Mouse (Mus musculus): ENCODE data around the gene Ncapd2. TPM values are rescaled to one million over a fixed set of nuclear protein-coding genes. Genes with fewer than 3 reads are reported as not detected.
A peak's percentile ranks its signal among the peaks of the same experiment; 100 is the strongest.

Gene Ncapd2
- 285 and 384 TPM in 2 replicates for total RNA-seq (2014; fragmentation: Nextera tagmentation)
- 186 and 262 TPM in 2 replicates for total RNA-seq (2017)

- peak; percentile 91 for ATAC-seq (replicated peaks; ENCODE audit: low FRiP score, low TSS enrichment, poor library complexity, severe bottlenecking)
Observed at GRCm38 (mm10) chr6:125191332-125192015, at the start of gene Ncapd2, which contains the start of gene Mrpl51. Ncapd2 (minus strand) TSS chr6:125191701. Mrpl51 (plus strand) TSS chr6:125191801.

GRCm38 (mm10) chr6:125240617-125241016, 49.1 kb upstream of the Ncapd2 start:
- ATAC-seq (replicated peaks; ENCODE audit: low FRiP score, low TSS enrichment, poor library complexity, severe bottlenecking) = no peak

- no peak for ATAC-seq (replicated peaks; ENCODE audit: low FRiP score, low TSS enrichment, poor library complexity, severe bottlenecking)
Observed at GRCm38 (mm10) chr6:125239547-125239946, 48.0 kb upstream of the Ncapd2 start.

- no peak for ATAC-seq (replicated peaks; ENCODE audit: low FRiP score, low TSS enrichment, poor library complexity, severe bottlenecking)
Observed at GRCm38 (mm10) chr6:125238396-125238795, 46.9 kb upstream of the Ncapd2 start.

- ATAC-seq (replicated peaks; ENCODE audit: low FRiP score, low TSS enrichment, poor library complexity, severe bottlenecking) = peak; percentile 21; the same call in 1 of the 2 replicates
Observed at GRCm38 (mm10) chr6:125237421-125237820, 45.9 kb upstream of the Ncapd2 start.

- ATAC-seq (replicated peaks; ENCODE audit: low FRiP score, low TSS enrichment, poor library complexity, severe bottlenecking) = no peak
Observed at GRCm38 (mm10) chr6:125236782-125237181, 45.3 kb upstream of the Ncapd2 start, which contains the start of gene Cd27. Cd27 (minus strand) TSS chr6:125237010.

GRCm38 (mm10) chr6:125236341-125236740, 44.8 kb upstream of the Ncapd2 start:
- no peak for ATAC-seq (replicated peaks; ENCODE audit: low FRiP score, low TSS enrichment, poor library complexity, severe bottlenecking)

- no peak for ATAC-seq (replicated peaks; ENCODE audit: low FRiP score, low TSS enrichment, poor library complexity, severe bottlenecking)
Observed at GRCm38 (mm10) chr6:125234520-125234828, 43.0 kb upstream of the Ncapd2 start.

- ATAC-seq (replicated peaks; ENCODE audit: low FRiP score, low TSS enrichment, poor library complexity, severe bottlenecking) = no peak
Observed at GRCm38 (mm10) chr6:125233816-125234519, 42.5 kb upstream of the Ncapd2 start.

GRCm38 (mm10) chr6:125232516-125232915, 41.0 kb upstream of the Ncapd2 start:
- ATAC-seq (replicated peaks; ENCODE audit: low FRiP score, low TSS enrichment, poor library complexity, severe bottlenecking) = peak; percentile 40

GRCm38 (mm10) chr6:125232045-125232437, 40.5 kb upstream of the Ncapd2 start:
- peak; percentile 27 for ATAC-seq (replicated peaks; ENCODE audit: low FRiP score, low TSS enrichment, poor library complexity, severe bottlenecking)

GRCm38 (mm10) chr6:125231117-125232044, 39.9 kb upstream of the Ncapd2 start, which contains the start of gene Tapbpl:
Tapbpl (minus strand) TSS chr6:125231860.
- ATAC-seq (replicated peaks; ENCODE audit: low FRiP score, low TSS enrichment, poor library complexity, severe bottlenecking) = peak; percentile 48

- no peak for ATAC-seq (replicated peaks; ENCODE audit: low FRiP score, low TSS enrichment, poor library complexity, severe bottlenecking)
Observed at GRCm38 (mm10) chr6:125230571-125230970, 39.1 kb upstream of the Ncapd2 start.

GRCm38 (mm10) chr6:125225518-125226115, 34.1 kb upstream of the Ncapd2 start:
- ATAC-seq (replicated peaks; ENCODE audit: low FRiP score, low TSS enrichment, poor library complexity, severe bottlenecking) = peak; percentile 85

GRCm38 (mm10) chr6:125222577-125222976, 31.1 kb upstream of the Ncapd2 start:
- ATAC-seq (replicated peaks; ENCODE audit: low FRiP score, low TSS enrichment, poor library complexity, severe bottlenecking) = no peak

- no peak for ATAC-seq (replicated peaks; ENCODE audit: low FRiP score, low TSS enrichment, poor library complexity, severe bottlenecking)
Observed at GRCm38 (mm10) chr6:125222146-125222545, 30.6 kb upstream of the Ncapd2 start.

GRCm38 (mm10) chr6:125221115-125221745, 29.7 kb upstream of the Ncapd2 start:
- ATAC-seq (replicated peaks; ENCODE audit: low FRiP score, low TSS enrichment, poor library complexity, severe bottlenecking) = no peak

GRCm38 (mm10) chr6:125218963-125219362, 27.5 kb upstream of the Ncapd2 start:
- no peak for ATAC-seq (replicated peaks; ENCODE audit: low FRiP score, low TSS enrichment, poor library complexity, severe bottlenecking)

GRCm38 (mm10) chr6:125217899-125218298, 26.4 kb upstream of the Ncapd2 start:
- ATAC-seq (replicated peaks; ENCODE audit: low FRiP score, low TSS enrichment, poor library complexity, severe bottlenecking) = no peak

Measured in megakaryocyte-erythroid progenitor cell, adult 5-6 weeks (primary cell).